Mouse (Mus musculus) olfactory bulb, adult 2 months (tissue): ENCODE results near the gene Thnsl1. TPM values are rescaled to one million over a fixed set of nuclear protein-coding genes. Genes with fewer than 3 reads are reported as not detected.

ENCODE experiments used
- H3K27ac ChIP-seq: fragments of 200-500 bp; 2 replicates; pipeline ENCODE4 v1.5.1; 2012; ENCODE audit warnings: low read depth, low read length; ENCODE audit not compliant: insufficient read depth
- H3K4me1 ChIP-seq: fragments of 200-500 bp; 2 replicates; pipeline ENCODE4 v1.6.1; 2012; ENCODE audit warnings: low read length; ENCODE audit not compliant: control insufficient read depth, insufficient read depth
- H3K4me3 ChIP-seq: fragments of 200-500 bp; 2 replicates; pipeline ENCODE4 v1.5.1; 2012; ENCODE audit warnings: mild to moderate bottlenecking, low read depth, low read length, moderate library complexity; ENCODE audit not compliant: insufficient read depth
- CTCF ChIP-seq: fragments of 200-500 bp; IDR thresholded peaks from 2 replicates; pipeline ENCODE4 v1.5.1; 2012; ENCODE audit warnings: low read depth, mild to moderate bottlenecking, low read length, moderate library complexity; ENCODE audit not compliant: insufficient read depth
- POLR2A ChIP-seq: fragments of 200-500 bp; IDR thresholded peaks from 2 replicates; pipeline ENCODE4 v1.6.1; 2012; ENCODE audit warnings: mild to moderate bottlenecking, low read depth, low read length, moderate library complexity; ENCODE audit not compliant: insufficient read depth
- WGBS: fragments of 180-500 bp; shearing (Covaris S2); methylation state at CpG from one replicate; pipeline ENCODE4 v1.1.7; 2018; 5-methylcytosine and 5-hydroxymethylcytosine counted together
- polyA plus RNA-seq: library from polyadenylated mRNA; stranded (reverse); fragments of >200 nt; gene quantifications from 2 replicates; pipeline ENCODE4 v1.2.4, GENCODE M21; 2012; ENCODE audit warnings: low replicate concordance; ENCODE audit not compliant: missing spikeins, insufficient read depth, insufficient read length

Gene Thnsl1
- polyA plus RNA-seq: not detected in 2 replicates

- WGBS: 2% methylated on average over 43 of the region's 43 CpGs
- Histone ChIP-seq H3K4me3 (peak within 1 kb of the TSS; percentile 86), H3K4me1 (peaks cover 3% of the 10 kb centered on the region; the same call in 1 of the 2 replicates), H3K27ac (peak within 1 kb of the TSS; percentile 73)
- TF ChIP-seq POLR2A (peak; percentile 96), CTCF (no peak)
Observed at GRCm38 (mm10) chr2:21204912-21205830, at the start of gene Thnsl1, which contains the start of gene Enkur. TSS of gene Thnsl1 (plus strand) at chr2:21205724. TSS of gene Enkur (minus strand) at chr2:21205365.

- TF ChIP-seq CTCF: no peak
- TF ChIP-seq POLR2A: no peak
- H3K4me3 ChIP-seq: no peak overlapping the region
- WGBS: 57% methylated on average over 8 of the region's 8 CpGs
- no peak overlapping the region for H3K27ac ChIP-seq
- H3K4me1 ChIP-seq: no peaks in the 10 kb centered on the region
Observed at GRCm38 (mm10) chr2:21164296-21164695, 41.2 kb upstream of the Thnsl1 start.

- no peak overlapping the region for H3K27ac ChIP-seq
- H3K4me1 ChIP-seq: no peaks in the 10 kb centered on the region
- WGBS: 72% methylated on average over 1 of the region's 1 CpGs
- no peak for TF ChIP-seq POLR2A
- no peak for TF ChIP-seq CTCF
- no peak overlapping the region for H3K4me3 ChIP-seq
Observed at GRCm38 (mm10) chr2:21167916-21168315, 37.6 kb upstream of the Thnsl1 start.

GRCm38 (mm10) chr2:21172797-21173196 is 32.7 kb upstream of the Thnsl1 start:
- no peak overlapping the region for H3K4me3 ChIP-seq
- H3K27ac ChIP-seq: no peak overlapping the region
- TF ChIP-seq CTCF (no peak), POLR2A (no peak)
- WGBS: 94% methylated on average over 3 of the region's 3 CpGs
- H3K4me1 ChIP-seq: no peaks in the 10 kb centered on the region

GRCm38 (mm10) chr2:21179136-21179535 is 26.4 kb upstream of the Thnsl1 start:
- TF ChIP-seq CTCF (no peak), POLR2A (no peak)
- Histone ChIP-seq H3K27ac (no peak overlapping the region), H3K4me3 (no peak overlapping the region), H3K4me1 (no peaks in the 10 kb centered on the region)
- 98% methylated on average over 5 of the region's 5 CpGs for WGBS

- WGBS: 93% methylated on average over 1 of the region's 1 CpGs
- Histone ChIP-seq H3K4me3 (no peak overlapping the region), H3K4me1 (no peaks in the 10 kb centered on the region), H3K27ac (no peak overlapping the region)
- TF ChIP-seq POLR2A: no peak
- no peak for TF ChIP-seq CTCF
Observed at GRCm38 (mm10) chr2:21182811-21183210, 22.7 kb upstream of the Thnsl1 start.

- 32% methylated on average over 7 of the region's 7 CpGs for WGBS
Observed at GRCm38 (mm10) chr2:21187576-21187975, 17.9 kb upstream of the Thnsl1 start.

GRCm38 (mm10) chr2:21188610-21189009 is 16.9 kb upstream of the Thnsl1 start:
- TF ChIP-seq CTCF: no peak
- no peak for TF ChIP-seq POLR2A
- H3K27ac ChIP-seq: no peak overlapping the region
- H3K4me3 ChIP-seq: no peak overlapping the region
- no peaks in the 10 kb centered on the region for H3K4me1 ChIP-seq
- 62% methylated on average over 4 of the region's 4 CpGs for WGBS

More at GRCm38 (mm10) chr2:21187576-21187975, 17.9 kb upstream of the Thnsl1 start:
- Histone ChIP-seq H3K4me1 (no peaks in the 10 kb centered on the region), H3K4me3 (no peak overlapping the region), H3K27ac (no peak overlapping the region)
- no peak for TF ChIP-seq POLR2A
- 0 out of 2 replicates have a peak, but pooled peaks have one; percentile 22 for TF ChIP-seq CTCF

GRCm38 (mm10) chr2:21191232-21191631 is 14.3 kb upstream of the Thnsl1 start:
- TF ChIP-seq POLR2A (no peak), CTCF (no peak)
- no peak overlapping the region for H3K4me3 ChIP-seq
- WGBS: 95% methylated on average over 1 of the region's 1 CpGs

More at GRCm38 (mm10) chr2:21191232-21191631, 14.3 kb upstream of the Thnsl1 start:
- no peaks in the 10 kb centered on the region for H3K4me1 ChIP-seq
- H3K27ac ChIP-seq: no peak overlapping the region
